Mouse (Mus musculus): ENCODE results near the gene Rrp9.
A peak's percentile ranks its signal among the peaks of the same experiment; 100 is the strongest.

GRCm38 (mm10) chr9:106531833-106532232, 56.1 kb downstream of the Rrp9 start:
- TF ChIP-seq CTCF (IDR thresholded peaks at IDR 0.05; ENCODE audit: low read depth): peak; percentile 80
- TF ChIP-seq EP300 (IDR thresholded peaks at IDR 0.05; ENCODE audit: low read depth): no peak

Data from heart, postnatal 0 days (tissue).